Mouse (Mus musculus): ENCODE results near the gene Nxn. TPM values are rescaled to one million over a fixed set of nuclear protein-coding genes. Genes with fewer than 3 reads are reported as not detected.
A peak's percentile ranks its signal among the peaks of the same experiment; 100 is the strongest.

Nxn gene
- polyA plus RNA-seq, 1 experiment, result 10.6 TPM

- WGBS, result 56% methylated on average over 14 of the region's 14 CpGs
- Histone ChIP-seq H3K27ac (ENCODE audit: insufficient read depth, low read depth, low read length) (no peak overlapping the region), H3K4me1 (ENCODE audit: control insufficient read depth, insufficient read depth, low read length) (no peaks in the 10 kb centered on the region; the same call in 1 of the 2 replicates)
These were observed 57.8 kb downstream of the Nxn start for GRCm38 (mm10) chr11:76341163-76341562.

GRCm38 (mm10) chr11:76339830-76340229, 59.1 kb downstream of the Nxn start:
- no peak for DNase-seq
- TF ChIP-seq POLR2A (IDR thresholded peaks at IDR 0.05; ENCODE audit: low read depth, low read length) (no peak), CTCF (conservative IDR thresholded peaks at IDR 0.05; ENCODE audit: insufficient read depth, insufficient read length, low read depth, low read length) (no peak)
- WGBS, result 81% methylated on average over 5 of the region's 5 CpGs

More at GRCm38 (mm10) chr11:76341163-76341562, 57.8 kb downstream of the Nxn start:
- Histone ChIP-seq H3K27me3 (replicated peaks; ENCODE audit: control insufficient read depth, insufficient read depth, low read length) (no peaks in the 10 kb centered on the region), H3K36me3 (ENCODE audit: control insufficient read depth, insufficient read depth, low read length) (no peaks in the 10 kb centered on the region), H3K4me3 (ENCODE audit: insufficient read depth, low read depth, low read length) (no peak overlapping the region)
- peak; percentile 19 for DNase-seq
- TF ChIP-seq CTCF (conservative IDR thresholded peaks at IDR 0.05; ENCODE audit: insufficient read depth, insufficient read length, low read depth, low read length) (no peak), POLR2A (IDR thresholded peaks at IDR 0.05; ENCODE audit: low read depth, low read length) (no peak)

GRCm38 (mm10) chr11:76339141-76339540, 59.8 kb downstream of the Nxn start:
- TF ChIP-seq POLR2A (IDR thresholded peaks at IDR 0.05; ENCODE audit: low read depth, low read length), result no peak
- TF ChIP-seq CTCF (conservative IDR thresholded peaks at IDR 0.05; ENCODE audit: insufficient read depth, insufficient read length, low read depth, low read length), result no peak
- DNase-seq, result no peak
- Histone ChIP-seq H3K27ac (ENCODE audit: insufficient read depth, low read depth, low read length) (no peak overlapping the region), H3K36me3 (ENCODE audit: control insufficient read depth, insufficient read depth, low read length) (no peaks in the 10 kb centered on the region), H3K27me3 (replicated peaks; ENCODE audit: control insufficient read depth, insufficient read depth, low read length) (no peaks in the 10 kb centered on the region), H3K4me3 (ENCODE audit: insufficient read depth, low read depth, low read length) (no peak overlapping the region), H3K4me1 (ENCODE audit: control insufficient read depth, insufficient read depth, low read length) (no peaks in the 10 kb centered on the region; the same call in 1 of the 2 replicates)
- 90% methylated on average over 11 of the region's 11 CpGs for WGBS

More at GRCm38 (mm10) chr11:76339830-76340229, 59.1 kb downstream of the Nxn start:
- Histone ChIP-seq H3K27ac (ENCODE audit: insufficient read depth, low read depth, low read length) (no peak overlapping the region), H3K27me3 (replicated peaks; ENCODE audit: control insufficient read depth, insufficient read depth, low read length) (no peaks in the 10 kb centered on the region), H3K4me3 (ENCODE audit: insufficient read depth, low read depth, low read length) (no peak overlapping the region), H3K36me3 (ENCODE audit: control insufficient read depth, insufficient read depth, low read length) (no peaks in the 10 kb centered on the region), H3K4me1 (ENCODE audit: control insufficient read depth, insufficient read depth, low read length) (no peaks in the 10 kb centered on the region; the same call in 1 of the 2 replicates)

GRCm38 (mm10) chr11:76338656-76339055, 60.3 kb downstream of the Nxn start:
- DNase-seq, result no peak
- 69% methylated on average over 8 of the region's 8 CpGs for WGBS

GRCm38 (mm10) chr11:76337764-76338163, 61.2 kb downstream of the Nxn start:
- Histone ChIP-seq H3K4me3 (ENCODE audit: insufficient read depth, low read depth, low read length) (no peak overlapping the region), H3K27me3 (replicated peaks; ENCODE audit: control insufficient read depth, insufficient read depth, low read length) (no peaks in the 10 kb centered on the region), H3K27ac (ENCODE audit: insufficient read depth, low read depth, low read length) (no peak overlapping the region), H3K4me1 (ENCODE audit: control insufficient read depth, insufficient read depth, low read length) (no peaks in the 10 kb centered on the region; the same call in 1 of the 2 replicates), H3K36me3 (ENCODE audit: control insufficient read depth, insufficient read depth, low read length) (no peaks in the 10 kb centered on the region)
- 16% methylated on average over 7 of the region's 7 CpGs for WGBS
- TF ChIP-seq POLR2A (IDR thresholded peaks at IDR 0.05; ENCODE audit: low read depth, low read length) (no peak), CTCF (conservative IDR thresholded peaks at IDR 0.05; ENCODE audit: insufficient read depth, insufficient read length, low read depth, low read length) (no peak)
- DNase-seq, result peak; percentile 46

More at GRCm38 (mm10) chr11:76338656-76339055, 60.3 kb downstream of the Nxn start:
- H3K36me3 ChIP-seq (ENCODE audit: control insufficient read depth, insufficient read depth, low read length), result no peaks in the 10 kb centered on the region
- H3K4me3 ChIP-seq (ENCODE audit: insufficient read depth, low read depth, low read length), result no peak overlapping the region
- H3K27me3 ChIP-seq (replicated peaks; ENCODE audit: control insufficient read depth, insufficient read depth, low read length), result no peaks in the 10 kb centered on the region
- H3K4me1 ChIP-seq (ENCODE audit: control insufficient read depth, insufficient read depth, low read length), result no peaks in the 10 kb centered on the region; the same call in 1 of the 2 replicates
- TF ChIP-seq CTCF (conservative IDR thresholded peaks at IDR 0.05; ENCODE audit: insufficient read depth, insufficient read length, low read depth, low read length), result no peak
- TF ChIP-seq POLR2A (IDR thresholded peaks at IDR 0.05; ENCODE audit: low read depth, low read length), result no peak
- no peak overlapping the region for H3K27ac ChIP-seq (ENCODE audit: insufficient read depth, low read depth, low read length)

GRCm38 (mm10) chr11:76337236-76337635, 61.7 kb downstream of the Nxn start:
- DNase-seq, result no peak
- Histone ChIP-seq H3K4me3 (ENCODE audit: insufficient read depth, low read depth, low read length) (no peak overlapping the region), H3K27me3 (replicated peaks; ENCODE audit: control insufficient read depth, insufficient read depth, low read length) (no peaks in the 10 kb centered on the region), H3K36me3 (ENCODE audit: control insufficient read depth, insufficient read depth, low read length) (no peaks in the 10 kb centered on the region), H3K27ac (ENCODE audit: insufficient read depth, low read depth, low read length) (no peak overlapping the region), H3K4me1 (ENCODE audit: control insufficient read depth, insufficient read depth, low read length) (peaks cover 4% of the 10 kb centered on the region; the same call in 1 of the 2 replicates)
- no peak for TF ChIP-seq CTCF (conservative IDR thresholded peaks at IDR 0.05; ENCODE audit: insufficient read depth, insufficient read length, low read depth, low read length)
- no peak for TF ChIP-seq POLR2A (IDR thresholded peaks at IDR 0.05; ENCODE audit: low read depth, low read length)
- 76% methylated on average over 9 of the region's 9 CpGs for WGBS

GRCm38 (mm10) chr11:76336224-76336623, 62.7 kb downstream of the Nxn start:
- H3K27ac ChIP-seq (ENCODE audit: insufficient read depth, low read depth, low read length), result no peak overlapping the region
- no peaks in the 10 kb centered on the region for H3K27me3 ChIP-seq (replicated peaks; ENCODE audit: control insufficient read depth, insufficient read depth, low read length)
- DNase-seq, result no peak
- H3K36me3 ChIP-seq (ENCODE audit: control insufficient read depth, insufficient read depth, low read length), result no peaks in the 10 kb centered on the region
- H3K4me3 ChIP-seq (ENCODE audit: insufficient read depth, low read depth, low read length), result no peak overlapping the region
- peaks cover 4% of the 10 kb centered on the region; the same call in 1 of the 2 replicates for H3K4me1 ChIP-seq (ENCODE audit: control insufficient read depth, insufficient read depth, low read length)
- TF ChIP-seq POLR2A (IDR thresholded peaks at IDR 0.05; ENCODE audit: low read depth, low read length) (no peak), CTCF (conservative IDR thresholded peaks at IDR 0.05; ENCODE audit: insufficient read depth, insufficient read length, low read depth, low read length) (no peak)

Data from kidney, adult 2 months (tissue).